Mouse (Mus musculus): ENCODE data around the gene Psmb5. TPM values are rescaled to one million over a fixed set of nuclear protein-coding genes. Genes with fewer than 3 reads are reported as not detected.

Gene Psmb5
- polyA plus RNA-seq, 1 experiment = 416 TPM

DNA sequence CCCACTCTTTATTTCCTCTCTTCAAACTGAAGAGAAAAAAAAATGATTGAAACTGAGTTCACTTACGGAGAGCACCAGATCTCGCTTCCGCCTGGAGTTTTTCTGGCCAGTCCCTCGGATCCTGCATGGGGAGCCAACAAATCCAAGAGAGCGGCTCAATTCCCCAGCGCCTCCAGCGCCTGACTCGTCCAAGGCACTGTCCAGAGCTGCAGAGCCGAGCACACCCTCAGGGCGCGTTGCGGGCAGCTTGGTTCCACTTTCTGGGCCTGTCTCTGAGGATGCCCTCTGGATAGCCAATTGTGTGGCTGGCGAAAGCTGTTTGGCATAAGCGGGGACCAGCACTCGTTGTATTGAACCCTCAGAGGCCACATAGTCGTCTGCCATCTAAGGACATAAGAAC is 26.8 kb downstream of the Psmb5 start:
- no peaks in the 10 kb centered on the region for H3K36me3 ChIP-seq (ENCODE audit: control insufficient read depth, insufficient read depth)
- no peak overlapping the region for H3K4me2 ChIP-seq (ENCODE audit: low read depth)
- no peak overlapping the region for H3ac ChIP-seq (ENCODE audit: control insufficient read depth, insufficient read length)
- TF ChIP-seq CEBPB (IDR thresholded peaks at IDR 0.05; ENCODE audit: insufficient read depth, poor library complexity, severe bottlenecking) = no peak
- TF ChIP-seq TCF12 (IDR thresholded peaks at IDR 0.05; ENCODE audit: insufficient read depth, poor library complexity, severe bottlenecking) = no peak
- no peak for TF ChIP-seq SRF (IDR thresholded peaks at IDR 0.05; ENCODE audit: control insufficient read depth, insufficient read length, low read depth)
- TF ChIP-seq MYOG (IDR thresholded peaks at IDR 0.05; ENCODE audit: control insufficient read depth in 1 of 3, insufficient read depth in 1 of 3, insufficient read length in 2 of 3, low read depth in 2 of 3) = no peak
- no peak overlapping the region for H3K4me3 ChIP-seq
- no peaks in the 10 kb centered on the region for H3K79me2 ChIP-seq (ENCODE audit: control insufficient read depth, insufficient read depth)
- no peaks in the 10 kb centered on the region for H3K27me3 ChIP-seq (ENCODE audit: control insufficient read depth, insufficient read depth, insufficient read length)

GRCm38 (mm10) chr14:54583681-54584338 is 34.0 kb downstream of the Psmb5 start:
- H3K36me3 ChIP-seq (ENCODE audit: control insufficient read depth, insufficient read depth) = peaks cover 5% of the 10 kb centered on the region
- no peak overlapping the region for H3K4me3 ChIP-seq
- no peaks in the 10 kb centered on the region for H3K79me2 ChIP-seq (ENCODE audit: control insufficient read depth, insufficient read depth)
- TF ChIP-seq TCF12 (IDR thresholded peaks at IDR 0.05; ENCODE audit: insufficient read depth, poor library complexity, severe bottlenecking) (no peak), POLR2AphosphoS2 (IDR thresholded peaks at IDR 0.05; ENCODE audit: insufficient read length, low read depth) (no peak), E2F4 (IDR thresholded peaks at IDR 0.05; ENCODE audit: insufficient read depth) (no peak), TCF3 (IDR thresholded peaks at IDR 0.05; ENCODE audit: insufficient read length, low read depth) (no peak), SRF (IDR thresholded peaks at IDR 0.05; ENCODE audit: control insufficient read depth, insufficient read length, low read depth) (no peak), POLR2A (IDR thresholded peaks at IDR 0.05; ENCODE audit: insufficient read length, low read depth) (no peak), USF1 (IDR thresholded peaks at IDR 0.05; ENCODE audit: low read depth) (no peak), REST (IDR thresholded peaks at IDR 0.05; ENCODE audit: insufficient read depth, insufficient read length) (no peak), MYOD1 (IDR thresholded peaks at IDR 0.05; ENCODE audit: control insufficient read depth in 1 of 3, insufficient read length in 2 of 3, low read depth in 2 of 3) (no peak), MYOG (IDR thresholded peaks at IDR 0.05; ENCODE audit: control insufficient read depth in 1 of 3, insufficient read depth in 1 of 3, insufficient read length in 2 of 3, low read depth in 2 of 3) (no peak), MAX (IDR thresholded peaks at IDR 0.05; ENCODE audit: low read depth) (no peak), CEBPB (IDR thresholded peaks at IDR 0.05; ENCODE audit: insufficient read depth, poor library complexity, severe bottlenecking) (no peak)
- H3K4me2 ChIP-seq (ENCODE audit: low read depth) = no peak overlapping the region
- no peaks in the 10 kb centered on the region for H3K27me3 ChIP-seq (ENCODE audit: control insufficient read depth, insufficient read depth, insufficient read length)
- H3ac ChIP-seq (ENCODE audit: control insufficient read depth, insufficient read length) = no peak overlapping the region

- no peak for TF ChIP-seq REST (IDR thresholded peaks at IDR 0.05; ENCODE audit: insufficient read depth, insufficient read length)
- TF ChIP-seq TCF3 (IDR thresholded peaks at IDR 0.05; ENCODE audit: insufficient read length, low read depth) = no peak
- no peak for TF ChIP-seq E2F4 (IDR thresholded peaks at IDR 0.05; ENCODE audit: insufficient read depth)
- TF ChIP-seq CEBPB (IDR thresholded peaks at IDR 0.05; ENCODE audit: insufficient read depth, poor library complexity, severe bottlenecking) = no peak
- TF ChIP-seq POLR2A (IDR thresholded peaks at IDR 0.05; ENCODE audit: insufficient read length, low read depth) = no peak
- TF ChIP-seq MYOG (IDR thresholded peaks at IDR 0.05; ENCODE audit: control insufficient read depth in 1 of 3, insufficient read depth in 1 of 3, insufficient read length in 2 of 3, low read depth in 2 of 3) = no peak
- TF ChIP-seq POLR2AphosphoS2 (IDR thresholded peaks at IDR 0.05; ENCODE audit: insufficient read length, low read depth) = no peak
- TF ChIP-seq MYOD1 (IDR thresholded peaks at IDR 0.05; ENCODE audit: control insufficient read depth in 1 of 3, insufficient read length in 2 of 3, low read depth in 2 of 3) = no peak
- no peak for TF ChIP-seq TCF12 (IDR thresholded peaks at IDR 0.05; ENCODE audit: insufficient read depth, poor library complexity, severe bottlenecking)
- TF ChIP-seq SRF (IDR thresholded peaks at IDR 0.05; ENCODE audit: control insufficient read depth, insufficient read length, low read depth) = no peak
- TF ChIP-seq MAX (IDR thresholded peaks at IDR 0.05; ENCODE audit: low read depth) = no peak
- no peak for TF ChIP-seq USF1 (IDR thresholded peaks at IDR 0.05; ENCODE audit: low read depth)
- H3K4me2 ChIP-seq (ENCODE audit: low read depth) = no peak overlapping the region
- no peak overlapping the region for H3K4me3 ChIP-seq
- no peaks in the 10 kb centered on the region for H3K27me3 ChIP-seq (ENCODE audit: control insufficient read depth, insufficient read depth, insufficient read length)
- H3K79me2 ChIP-seq (ENCODE audit: control insufficient read depth, insufficient read depth) = no peaks in the 10 kb centered on the region
- H3K36me3 ChIP-seq (ENCODE audit: control insufficient read depth, insufficient read depth) = peaks cover 5% of the 10 kb centered on the region
- H3ac ChIP-seq (ENCODE audit: control insufficient read depth, insufficient read length) = no peak overlapping the region
These were observed 35.3 kb downstream of the Psmb5 start for GRCm38 (mm10) chr14:54582536-54582935.

- TF ChIP-seq POLR2AphosphoS2 (IDR thresholded peaks at IDR 0.05; ENCODE audit: insufficient read length, low read depth) (no peak), TCF3 (IDR thresholded peaks at IDR 0.05; ENCODE audit: insufficient read length, low read depth) (no peak), MAX (IDR thresholded peaks at IDR 0.05; ENCODE audit: low read depth) (no peak), REST (IDR thresholded peaks at IDR 0.05; ENCODE audit: insufficient read depth, insufficient read length) (no peak), TCF12 (IDR thresholded peaks at IDR 0.05; ENCODE audit: insufficient read depth, poor library complexity, severe bottlenecking) (no peak), E2F4 (IDR thresholded peaks at IDR 0.05; ENCODE audit: insufficient read depth) (no peak), MYOD1 (IDR thresholded peaks at IDR 0.05; ENCODE audit: control insufficient read depth in 1 of 3, insufficient read length in 2 of 3, low read depth in 2 of 3) (no peak), SRF (IDR thresholded peaks at IDR 0.05; ENCODE audit: control insufficient read depth, insufficient read length, low read depth) (no peak), POLR2A (IDR thresholded peaks at IDR 0.05; ENCODE audit: insufficient read length, low read depth) (no peak), USF1 (IDR thresholded peaks at IDR 0.05; ENCODE audit: low read depth) (no peak), MYOG (IDR thresholded peaks at IDR 0.05; ENCODE audit: control insufficient read depth in 1 of 3, insufficient read depth in 1 of 3, insufficient read length in 2 of 3, low read depth in 2 of 3) (no peak)
- Histone ChIP-seq H3K36me3 (ENCODE audit: control insufficient read depth, insufficient read depth) (peaks cover 5% of the 10 kb centered on the region), H3K79me2 (ENCODE audit: control insufficient read depth, insufficient read depth) (peaks cover 24% of the 10 kb centered on the region), H3ac (ENCODE audit: control insufficient read depth, insufficient read length) (no peak overlapping the region), H3K27me3 (ENCODE audit: control insufficient read depth, insufficient read depth, insufficient read length) (no peaks in the 10 kb centered on the region), H3K4me3 (no peak overlapping the region), H3K4me2 (ENCODE audit: low read depth) (no peak overlapping the region)
These were observed 38.2 kb downstream of the Psmb5 start for GRCm38 (mm10) chr14:54579638-54580037.

All from myocyte (in vitro differentiated cells).